Mouse (Mus musculus) splenic B cell, adult 2 months (primary cell): ENCODE data around the gene Tnfsf12.
A peak's percentile ranks its signal among the peaks of the same experiment; 100 is the strongest.

Experiments
- DNase-seq: peaks from one replicate; pipeline ENCODE4 v3.0.0-alpha.2; 2011; ENCODE audit warnings: low read depth, low spot score
- H3K27me3 ChIP-seq: 2 replicates; pipeline ENCODE4 v1.6.1; 2012; ENCODE audit warnings: mild to moderate bottlenecking, low read length, moderate library complexity, mixed read lengths; ENCODE audit not compliant: control insufficient read depth, poor library complexity, insufficient read depth, severe bottlenecking
- H3K36me3 ChIP-seq: 2 replicates; pipeline ENCODE4 v1.6.1; 2012; ENCODE audit warnings: mild to moderate bottlenecking, low read length, moderate library complexity, mixed read lengths; ENCODE audit not compliant: control insufficient read depth, poor library complexity, insufficient read depth, severe bottlenecking

Tnfsf12 gene

GRCm38 (mm10) chr11:69692863-69693262 is 2.8 kb downstream of the Tnfsf12 start:
- H3K36me3 ChIP-seq = no peaks in the 10 kb centered on the region
- DNase-seq = no peak
- H3K27me3 ChIP-seq = no peaks in the 10 kb centered on the region

- Histone ChIP-seq H3K36me3 (no peaks in the 10 kb centered on the region), H3K27me3 (no peaks in the 10 kb centered on the region)
- DNase-seq = no peak
Observed at GRCm38 (mm10) chr11:69692196-69692811, 3.3 kb downstream of the Tnfsf12 start.

GRCm38 (mm10) chr11:69689891-69690290 is 5.8 kb downstream of the Tnfsf12 start:
- no peaks in the 10 kb centered on the region for H3K36me3 ChIP-seq
- no peak for DNase-seq
- H3K27me3 ChIP-seq = no peaks in the 10 kb centered on the region

- DNase-seq = no peak
- Histone ChIP-seq H3K36me3 (no peaks in the 10 kb centered on the region), H3K27me3 (no peaks in the 10 kb centered on the region)
Observed at GRCm38 (mm10) chr11:69687061-69687460, 8.6 kb downstream of the Tnfsf12 start.

- no peak for DNase-seq
- H3K36me3 ChIP-seq = no peaks in the 10 kb centered on the region
- no peaks in the 10 kb centered on the region for H3K27me3 ChIP-seq
Observed at GRCm38 (mm10) chr11:69686377-69686776, 9.3 kb downstream of the Tnfsf12 start.

GRCm38 (mm10) chr11:69685526-69686148 is 10.0 kb downstream of the Tnfsf12 start, which contains the start of gene Tnfsf13:
Gene Tnfsf13, minus strand, starts transcription at chr11:69685784.
- no peak for DNase-seq
- no peaks in the 10 kb centered on the region for H3K36me3 ChIP-seq
- no peaks in the 10 kb centered on the region for H3K27me3 ChIP-seq

GRCm38 (mm10) chr11:69684936-69685335 is 10.7 kb downstream of the Tnfsf12 start:
- Histone ChIP-seq H3K36me3 (no peaks in the 10 kb centered on the region; the same call in 1 of the 2 replicates), H3K27me3 (no peaks in the 10 kb centered on the region)
- DNase-seq = no peak

- H3K36me3 ChIP-seq = no peaks in the 10 kb centered on the region; the same call in 1 of the 2 replicates
- no peak for DNase-seq
- no peaks in the 10 kb centered on the region for H3K27me3 ChIP-seq
Observed at GRCm38 (mm10) chr11:69684128-69684745, 11.4 kb downstream of the Tnfsf12 start.

- H3K27me3 ChIP-seq = no peaks in the 10 kb centered on the region
- DNase-seq = no peak
- no peaks in the 10 kb centered on the region; the same call in 1 of the 2 replicates for H3K36me3 ChIP-seq
Observed at GRCm38 (mm10) chr11:69683576-69683975, 12.1 kb downstream of the Tnfsf12 start.

GRCm38 (mm10) chr11:69682840-69683533 is 12.7 kb downstream of the Tnfsf12 start:
- DNase-seq = peak; percentile 92
- Histone ChIP-seq H3K36me3 (peaks cover 2% of the 10 kb centered on the region; the same call in 1 of the 2 replicates), H3K27me3 (no peaks in the 10 kb centered on the region)

GRCm38 (mm10) chr11:69682209-69682839 is 13.3 kb downstream of the Tnfsf12 start:
- no peak for DNase-seq

GRCm38 (mm10) chr11:69681314-69682208 is 14.1 kb downstream of the Tnfsf12 start, which contains the start of gene Senp3:
Gene Senp3, minus strand, starts transcription at chr11:69682084.
- peak; percentile 97 for DNase-seq
- H3K27me3 ChIP-seq = no peaks in the 10 kb centered on the region
- H3K36me3 ChIP-seq = peaks cover 4% of the 10 kb centered on the region; the same call in 1 of the 2 replicates

More at GRCm38 (mm10) chr11:69682209-69682839, 13.3 kb downstream of the Tnfsf12 start:
- H3K27me3 ChIP-seq = no peaks in the 10 kb centered on the region
- peaks cover 2% of the 10 kb centered on the region; the same call in 1 of the 2 replicates for H3K36me3 ChIP-seq

- DNase-seq = no peak
- Histone ChIP-seq H3K36me3 (peaks cover 10% of the 10 kb centered on the region), H3K27me3 (no peaks in the 10 kb centered on the region)
Observed at GRCm38 (mm10) chr11:69680136-69680855, 15.4 kb downstream of the Tnfsf12 start.
